Mouse (Mus musculus): ENCODE data around the gene Efna2. TPM values are rescaled to one million over a fixed set of nuclear protein-coding genes. Genes with fewer than 3 reads are reported as not detected.

The Efna2 gene
- polyA plus RNA-seq, 1 experiment, result 8.5 TPM

DNA sequence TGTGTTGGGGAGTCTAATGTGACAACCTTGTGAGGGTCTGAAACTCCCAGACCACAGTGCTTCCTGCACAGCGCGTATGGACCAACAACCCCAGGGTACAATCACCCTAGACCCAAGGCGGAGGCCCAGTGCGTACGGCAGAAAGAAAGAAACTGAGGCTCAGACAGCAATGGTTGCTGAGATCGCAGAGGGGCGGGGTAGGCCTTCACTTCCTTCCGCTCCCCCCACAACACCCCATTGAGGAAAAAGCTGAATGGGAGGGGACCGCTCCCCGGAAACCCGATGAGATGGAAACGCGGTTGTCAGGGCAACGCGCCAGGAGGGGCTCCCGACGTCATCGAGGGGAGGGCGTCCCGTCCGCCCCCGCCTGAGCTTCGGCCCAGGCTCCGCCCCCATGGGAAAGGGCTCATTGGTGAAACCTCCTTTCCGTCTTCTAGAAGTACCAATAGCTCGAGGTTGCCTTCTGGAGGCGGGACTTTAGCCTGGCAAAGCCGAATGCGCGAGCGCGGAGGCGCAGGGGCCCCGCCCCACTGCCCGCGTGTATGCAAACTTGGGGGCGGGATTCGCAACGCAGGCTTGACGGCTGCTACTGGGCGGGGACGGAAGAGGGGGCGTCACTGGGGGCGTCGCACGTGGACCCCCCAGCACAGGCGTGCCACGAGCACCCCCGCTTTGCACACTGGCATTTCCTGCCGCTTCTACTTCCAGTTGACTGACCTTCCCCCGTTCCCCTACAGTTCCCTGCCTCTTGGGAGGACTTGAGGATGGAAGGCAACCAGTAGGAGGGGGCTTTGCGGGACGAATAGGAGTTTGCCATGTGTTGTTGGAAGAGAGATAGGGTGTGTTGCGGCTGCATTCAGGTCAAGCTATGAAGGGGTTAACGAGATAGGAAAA lies 19.5 kb upstream of the Efna2 start:
- H3K4me1 ChIP-seq (ENCODE audit: control insufficient read depth, insufficient read depth, low read length), result peaks cover 10% of the 10 kb centered on the region
- no peak for TF ChIP-seq CTCF (IDR thresholded peaks at IDR 0.05; ENCODE audit: extremely low read depth, insufficient read depth, low read length)
- TF ChIP-seq POLR2A (IDR thresholded peaks at IDR 0.05; ENCODE audit: extremely low read depth, insufficient read depth, low read length), result peak; percentile 62; the same call in 1 of the 2 replicates
- H3K27ac ChIP-seq (ENCODE audit: insufficient read depth, low read length), result peak overlapping the region; percentile 61
- H3K4me3 ChIP-seq (ENCODE audit: insufficient read depth, low read length), result peak overlapping the region; percentile 17

DNA sequence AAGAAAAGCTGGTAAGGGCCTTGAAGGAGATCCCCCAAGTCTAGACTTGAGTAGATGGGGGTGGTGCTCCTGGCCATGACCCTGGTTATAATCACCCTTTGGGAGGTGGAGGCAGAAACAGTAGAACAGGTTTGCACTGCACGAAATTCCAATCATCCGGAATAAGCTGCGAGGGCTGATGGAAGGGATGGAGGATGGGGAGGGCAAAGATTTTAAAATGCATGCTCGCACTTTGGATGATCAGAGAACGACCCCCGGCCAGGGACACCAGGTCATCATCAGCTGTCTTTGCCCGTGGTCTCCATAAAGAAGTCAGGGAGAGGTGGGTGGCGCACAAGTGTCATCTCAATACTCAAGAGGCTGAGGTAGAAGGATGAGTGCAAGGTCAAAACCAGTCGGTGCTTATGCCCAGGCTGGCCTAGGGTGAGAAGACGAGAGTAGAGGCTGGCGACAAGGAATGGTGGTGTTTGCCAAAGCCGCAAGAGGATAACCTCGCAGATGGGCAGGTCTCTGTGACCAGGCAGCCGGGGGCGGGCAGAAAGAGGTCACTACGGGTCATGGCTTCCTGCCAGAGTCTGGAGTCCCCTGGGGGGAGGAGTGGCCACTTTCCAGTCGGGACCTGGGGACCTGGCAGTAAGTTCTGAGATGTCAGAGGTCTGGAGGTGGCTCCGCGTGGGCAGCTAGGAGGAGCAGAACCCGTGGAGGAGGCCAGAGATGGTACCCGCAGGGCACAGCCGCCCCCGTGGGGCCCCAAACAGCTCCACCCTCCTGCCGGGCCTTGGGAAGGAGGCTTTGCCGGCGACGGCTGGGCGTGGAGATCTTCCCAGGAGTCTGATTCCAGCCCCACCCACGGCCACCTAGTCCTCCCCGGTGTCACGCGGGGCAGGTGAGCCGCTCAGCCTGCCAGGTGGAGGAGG lies 18.6 kb upstream of the Efna2 start:
- Histone ChIP-seq H3K4me1 (ENCODE audit: control insufficient read depth, insufficient read depth, low read length) (peaks cover 11% of the 10 kb centered on the region), H3K4me3 (ENCODE audit: insufficient read depth, low read length) (peak overlapping the region; percentile 7; the same call in 1 of the 2 replicates)
- TF ChIP-seq POLR2A (IDR thresholded peaks at IDR 0.05; ENCODE audit: extremely low read depth, insufficient read depth, low read length) (no peak; the same call in 1 of the 2 replicates), CTCF (IDR thresholded peaks at IDR 0.05; ENCODE audit: extremely low read depth, insufficient read depth, low read length) (no peak)

DNA sequence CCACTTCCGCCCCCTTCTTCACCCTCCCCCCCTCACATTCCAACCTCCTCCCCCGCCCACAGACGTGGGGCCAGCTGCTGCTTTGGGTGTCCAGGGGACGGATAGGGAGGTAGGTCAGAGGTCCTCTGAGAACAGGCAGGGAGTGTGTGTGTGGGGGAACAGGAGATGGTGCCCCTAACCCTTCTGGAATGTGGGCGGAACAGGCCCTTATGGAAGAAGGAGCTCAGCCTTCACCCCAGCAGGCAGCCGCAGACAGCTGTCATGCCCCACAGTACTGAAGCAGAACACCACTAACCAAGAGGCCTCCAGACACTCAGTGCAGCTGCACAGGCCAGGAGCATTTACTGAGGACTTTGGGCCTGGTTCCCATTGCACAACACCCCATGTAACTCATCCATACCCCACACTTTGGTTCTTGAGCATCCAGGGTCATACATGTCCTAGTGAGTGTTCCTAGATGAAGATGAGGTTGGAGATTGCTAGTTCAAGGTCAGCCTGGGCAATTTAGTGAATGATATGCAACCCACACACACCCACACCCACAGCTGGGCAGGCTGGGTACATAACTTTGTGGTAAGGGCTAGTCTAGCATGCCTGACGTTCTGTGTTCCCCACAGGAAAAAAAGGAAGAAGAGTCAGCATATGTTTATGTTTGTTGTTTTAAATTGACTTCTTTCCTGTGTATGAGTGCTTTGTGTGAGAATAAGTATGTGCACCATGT lies 17.6 kb upstream of the Efna2 start:
- H3K4me1 ChIP-seq (ENCODE audit: control insufficient read depth, insufficient read depth, low read length), result peaks cover 13% of the 10 kb centered on the region
- TF ChIP-seq CTCF (IDR thresholded peaks at IDR 0.05; ENCODE audit: extremely low read depth, insufficient read depth, low read length) (no peak), POLR2A (IDR thresholded peaks at IDR 0.05; ENCODE audit: extremely low read depth, insufficient read depth, low read length) (no peak)
- no peak overlapping the region for H3K4me3 ChIP-seq (ENCODE audit: insufficient read depth, low read length)
- 0 out of 2 replicates have a peak overlapping the region, but pooled peaks have one; percentile 5 for H3K27ac ChIP-seq (ENCODE audit: insufficient read depth, low read length)

More for the DNA sequence above, 18.6 kb upstream of the Efna2 start:
- H3K27ac ChIP-seq (ENCODE audit: insufficient read depth, low read length), result peak overlapping the region; percentile 58

DNA sequence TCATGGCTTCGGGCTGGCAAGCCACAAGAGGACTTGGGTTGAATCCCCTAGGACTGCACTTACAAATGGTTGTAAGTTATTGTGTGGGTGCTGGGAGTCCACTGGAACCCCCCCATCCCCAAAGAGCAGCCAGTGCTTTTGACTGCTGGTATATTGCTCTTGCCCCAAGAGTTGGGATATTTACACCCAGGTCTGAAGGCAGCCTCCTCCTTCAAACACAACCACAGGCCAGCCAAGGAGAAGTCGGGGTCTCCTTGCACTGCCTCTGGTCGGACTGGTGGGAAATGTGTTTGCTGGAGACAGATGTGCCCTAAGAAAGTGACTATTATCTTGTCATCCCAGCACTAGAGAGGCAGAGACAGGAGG lies 17.1 kb upstream of the Efna2 start:
- Histone ChIP-seq H3K4me3 (ENCODE audit: insufficient read depth, low read length) (no peak overlapping the region), H3K27ac (ENCODE audit: insufficient read depth, low read length) (no peak overlapping the region), H3K4me1 (ENCODE audit: control insufficient read depth, insufficient read depth, low read length) (peaks cover 14% of the 10 kb centered on the region)
- TF ChIP-seq CTCF (IDR thresholded peaks at IDR 0.05; ENCODE audit: extremely low read depth, insufficient read depth, low read length) (no peak), POLR2A (IDR thresholded peaks at IDR 0.05; ENCODE audit: extremely low read depth, insufficient read depth, low read length) (no peak)

DNA sequence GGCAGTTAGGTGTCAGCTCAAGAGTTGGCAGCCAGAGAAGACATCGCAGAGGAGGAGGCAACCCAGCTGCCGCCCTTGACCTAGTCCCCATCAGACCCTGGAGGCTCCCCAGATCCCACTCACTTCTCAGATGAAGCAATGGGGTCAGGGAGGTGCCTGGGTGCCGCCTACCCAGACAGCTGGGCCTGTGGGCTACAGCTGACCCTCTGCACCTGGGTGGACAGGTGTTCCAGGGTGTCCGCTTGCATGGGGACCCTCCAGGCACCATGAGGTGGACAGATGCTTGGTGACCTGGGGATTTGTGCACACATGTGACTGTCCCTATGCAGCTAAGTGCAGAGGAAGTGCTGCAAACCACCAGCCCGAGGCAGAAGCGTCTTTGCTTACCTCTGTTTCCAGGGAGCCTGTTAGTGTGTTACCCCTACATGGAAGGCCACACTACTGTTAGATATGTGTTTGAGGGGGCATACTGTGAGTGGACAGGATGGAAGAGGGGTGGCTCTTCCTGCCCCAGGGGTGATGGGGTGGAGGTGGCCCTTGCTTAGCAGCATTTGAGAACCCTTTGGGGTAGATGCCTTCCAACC lies 16.5 kb upstream of the Efna2 start:
- H3K4me3 ChIP-seq (ENCODE audit: insufficient read depth, low read length), result no peak overlapping the region
- H3K27ac ChIP-seq (ENCODE audit: insufficient read depth, low read length), result no peak overlapping the region
- peaks cover 14% of the 10 kb centered on the region for H3K4me1 ChIP-seq (ENCODE audit: control insufficient read depth, insufficient read depth, low read length)
- TF ChIP-seq POLR2A (IDR thresholded peaks at IDR 0.05; ENCODE audit: extremely low read depth, insufficient read depth, low read length) (no peak), CTCF (IDR thresholded peaks at IDR 0.05; ENCODE audit: extremely low read depth, insufficient read depth, low read length) (no peak)

DNA sequence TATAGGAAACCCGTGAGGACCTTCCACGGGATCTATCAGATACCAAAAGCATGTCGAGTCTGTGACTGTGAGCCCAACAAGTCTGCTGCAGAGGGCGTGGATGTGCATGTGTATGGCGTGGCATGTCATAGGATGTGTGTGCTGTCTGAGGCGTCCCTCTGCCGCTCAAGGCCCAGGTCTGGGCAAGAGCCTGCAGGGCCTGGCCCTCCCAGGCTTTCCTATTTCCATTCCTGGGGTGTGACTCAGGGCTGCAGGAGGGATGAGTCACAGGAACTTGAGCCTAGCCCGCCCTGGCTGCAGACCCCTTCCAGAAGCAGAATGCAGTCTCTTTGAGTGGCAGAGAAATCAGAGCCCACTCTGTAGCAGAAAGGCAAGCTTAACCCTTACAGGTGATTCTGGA lies 15.6 kb upstream of the Efna2 start:
- Histone ChIP-seq H3K4me1 (ENCODE audit: control insufficient read depth, insufficient read depth, low read length) (peaks cover 16% of the 10 kb centered on the region), H3K4me3 (ENCODE audit: insufficient read depth, low read length) (no peak overlapping the region), H3K27ac (ENCODE audit: insufficient read depth, low read length) (peak overlapping the region; percentile 61; the same call in 1 of the 2 replicates)
- TF ChIP-seq CTCF (IDR thresholded peaks at IDR 0.05; ENCODE audit: extremely low read depth, insufficient read depth, low read length) (no peak), POLR2A (IDR thresholded peaks at IDR 0.05; ENCODE audit: extremely low read depth, insufficient read depth, low read length) (no peak)

DNA sequence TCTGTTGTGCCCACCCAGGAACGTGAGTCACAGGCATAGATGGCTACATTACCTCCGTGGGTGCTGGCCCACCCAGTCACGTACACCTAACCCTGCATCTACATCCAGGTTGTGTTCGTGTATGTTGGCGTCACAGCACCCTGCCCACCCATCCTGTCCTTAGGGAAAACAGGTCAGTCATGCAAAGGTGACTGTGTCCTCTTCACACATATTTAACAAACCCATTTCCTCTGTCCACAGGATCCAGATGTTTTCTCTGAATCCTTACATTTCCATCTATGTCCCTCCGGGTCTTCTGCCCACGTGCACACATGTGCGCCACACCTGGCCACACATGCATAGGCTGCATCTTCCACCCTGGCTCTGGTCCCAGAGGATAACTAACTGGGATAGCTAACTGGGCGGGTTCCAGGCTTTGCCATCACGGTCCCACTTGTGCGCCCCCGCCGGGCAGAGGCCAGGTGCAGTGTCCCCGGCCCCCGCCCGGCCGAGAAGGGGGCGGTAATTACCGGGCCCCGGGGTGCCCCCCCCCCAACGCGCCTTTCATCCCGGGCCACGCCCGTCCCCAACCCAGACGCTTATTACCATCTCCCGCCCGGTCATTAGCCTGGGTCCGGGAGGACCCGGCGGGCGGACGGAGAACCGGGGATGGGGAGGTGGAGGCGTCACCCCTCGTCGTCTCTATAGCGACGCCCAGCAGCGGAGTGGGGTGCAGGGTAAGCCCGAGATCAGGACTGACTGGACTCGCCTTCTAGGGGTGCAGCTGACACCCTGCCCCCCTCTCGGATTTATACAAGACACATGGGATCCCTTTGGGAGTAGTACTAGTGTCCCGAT lies 14.9 kb upstream of the Efna2 start:
- no peak for TF ChIP-seq POLR2A (IDR thresholded peaks at IDR 0.05; ENCODE audit: extremely low read depth, insufficient read depth, low read length)
- TF ChIP-seq CTCF (IDR thresholded peaks at IDR 0.05; ENCODE audit: extremely low read depth, insufficient read depth, low read length), result no peak
- Histone ChIP-seq H3K4me3 (ENCODE audit: insufficient read depth, low read length) (peak overlapping the region; percentile 21), H3K27ac (ENCODE audit: insufficient read depth, low read length) (peak overlapping the region; percentile 61; the same call in 1 of the 2 replicates), H3K4me1 (ENCODE audit: control insufficient read depth, insufficient read depth, low read length) (peaks cover 14% of the 10 kb centered on the region)

DNA sequence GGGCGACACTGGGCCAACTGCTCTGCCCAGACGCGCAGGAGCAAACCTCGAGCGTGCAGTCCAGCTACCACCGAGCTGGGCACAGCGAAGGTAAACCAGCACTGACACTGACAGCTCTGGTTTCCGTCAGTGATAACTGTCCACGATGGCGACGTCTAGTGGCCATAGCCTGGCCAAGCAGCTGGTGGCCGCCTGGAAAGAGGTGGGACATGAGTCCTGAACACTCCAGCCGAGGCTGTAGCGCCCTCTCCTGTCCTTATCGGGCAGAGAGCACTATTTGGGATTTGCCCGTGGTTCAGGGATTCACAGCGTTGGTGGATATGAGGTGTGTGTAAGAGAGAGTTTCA lies 14.3 kb upstream of the Efna2 start:
- H3K27ac ChIP-seq (ENCODE audit: insufficient read depth, low read length), result peak overlapping the region; percentile 41; the same call in 1 of the 2 replicates
- H3K4me3 ChIP-seq (ENCODE audit: insufficient read depth, low read length), result peak overlapping the region; percentile 21
- H3K4me1 ChIP-seq (ENCODE audit: control insufficient read depth, insufficient read depth, low read length), result peaks cover 13% of the 10 kb centered on the region
- TF ChIP-seq CTCF (IDR thresholded peaks at IDR 0.05; ENCODE audit: extremely low read depth, insufficient read depth, low read length) (peak; percentile 99), POLR2A (IDR thresholded peaks at IDR 0.05; ENCODE audit: extremely low read depth, insufficient read depth, low read length) (peak; percentile 98)
